Mouse (Mus musculus): ENCODE results near the gene Angptl2.

- TF ChIP-seq CTCF (IDR thresholded peaks at IDR 0.05; ENCODE audit: low read depth, low read length): no peak
- TF ChIP-seq POLR2A (IDR thresholded peaks at IDR 0.05; ENCODE audit: insufficient read depth, low read length): no peak
- TF ChIP-seq EP300 (IDR thresholded peaks at IDR 0.05; ENCODE audit: insufficient read depth, low read depth, low read length): no peak
These were observed 25.9 kb upstream of the Angptl2 start for GRCm38 (mm10) chr2:33189976-33190375.

Measured in ES-Bruce4 (cell line).